Mouse (Mus musculus) embryonic facial prominence, embryonic 12.5 days (tissue): ENCODE measurements around the gene Jsrp1. TPM values are rescaled to one million over a fixed set of nuclear protein-coding genes. Genes with fewer than 3 reads are reported as not detected.
A peak's percentile ranks its signal among the peaks of the same experiment; 100 is the strongest.

ENCODE experiments used
- ATAC-seq: fragments of 200-750 bp; cut with Nextera tagmentation; 2 replicates; pipeline ENCODE4 v1.8.0; 2017; ENCODE audit not compliant: insufficient number of reproducible peaks, insufficient read depth, low FRiP score, low TSS enrichment
- H3K27ac ChIP-seq: fragments of 300-500 bp; sonication (generic); 2 replicates; pipeline ENCODE4 v1.5.1; 2016; ENCODE audit warnings: mild to moderate bottlenecking
- H3K27me3 ChIP-seq: fragments of 300-500 bp; sonication (generic); 2 replicates; pipeline ENCODE4 v1.6.1; 2016; ENCODE audit warnings: mild to moderate bottlenecking, moderate library complexity
- H3K36me3 ChIP-seq: fragments of 300-500 bp; sonication (generic); 2 replicates; pipeline ENCODE4 v1.6.1; 2016; ENCODE audit warnings: mild to moderate bottlenecking
- H3K4me1 ChIP-seq: fragments of 300-500 bp; sonication (generic); 2 replicates; pipeline ENCODE4 v1.6.1; 2016
- H3K4me2 ChIP-seq: fragments of 300-500 bp; sonication (generic); replicated peaks from 2 replicates; pipeline ENCODE4 v1.6.1; 2016; ENCODE audit warnings: mild to moderate bottlenecking, moderate library complexity
- H3K4me3 ChIP-seq: fragments of 300-500 bp; sonication (generic); 2 replicates; pipeline ENCODE4 v1.5.1; 2016; ENCODE audit warnings: mild to moderate bottlenecking
- H3K9ac ChIP-seq: fragments of 300-500 bp; sonication (generic); 2 replicates; pipeline ENCODE4 v1.6.1; 2016; ENCODE audit warnings: mild to moderate bottlenecking, moderate library complexity
- H3K9me3 ChIP-seq: fragments of 300-500 bp; sonication (generic); 2 replicates; pipeline ENCODE4 v1.6.1; 2016; ENCODE audit warnings: mild to moderate bottlenecking, moderate library complexity
- WGBS: fragments of 180-500 bp; shearing (Covaris S2); methylation state at CpG from one replicate; pipeline ENCODE4 v1.1.7; 2016; 5-methylcytosine and 5-hydroxymethylcytosine counted together
- polyA plus RNA-seq: library from polyadenylated mRNA; unstranded; fragments of >200 nt; fragmentation: Nextera tagmentation; extraction: Ambion mirVana; gene quantifications from 2 replicates; pipeline ENCODE4 v1.2.1, GENCODE M21; 2016

Gene Jsrp1
- polyA plus RNA-seq: 1.6 and 1.8 TPM in 2 replicates

GRCm38 (mm10) chr10:80813366-80813765 is at the start of gene Jsrp1:
Jsrp1 (minus strand) TSS chr10:80813498.
- Histone ChIP-seq H3K4me2 (no peak within 1 kb of the TSS), H3K36me3 (no peaks in the 10 kb centered on the region), H3K27ac (no peak within 1 kb of the TSS), H3K9ac (no peak within 1 kb of the TSS), H3K27me3 (peaks cover 30% of the 10 kb centered on the region), H3K4me3 (no peak within 1 kb of the TSS), H3K4me1 (peaks cover 14% of the 10 kb centered on the region), H3K9me3 (no peaks in the 10 kb centered on the region)
- no peak for ATAC-seq
- 82% methylated on average over 4 of the region's 4 CpGs for WGBS

- Histone ChIP-seq H3K27me3 (no peaks in the 10 kb centered on the region), H3K4me2 (no peak overlapping the region), H3K36me3 (peaks cover 50% of the 10 kb centered on the region), H3K9me3 (no peaks in the 10 kb centered on the region), H3K4me1 (peaks cover 5% of the 10 kb centered on the region; the same call in 1 of the 2 replicates), H3K4me3 (no peak overlapping the region), H3K9ac (no peak overlapping the region), H3K27ac (no peak overlapping the region)
- 91% methylated on average over 5 of the region's 5 CpGs for WGBS
- ATAC-seq: no peak
These were observed 49.0 kb upstream of the Jsrp1 start for GRCm38 (mm10) chr10:80862305-80862704.

GRCm38 (mm10) chr10:80858350-80858935 is 45.1 kb upstream of the Jsrp1 start:
- 82% methylated on average over 7 of the region's 7 CpGs for WGBS
- H3K36me3 ChIP-seq: peaks cover 22% of the 10 kb centered on the region
- no peak overlapping the region for H3K4me3 ChIP-seq
- no peak for ATAC-seq
- no peaks in the 10 kb centered on the region for H3K9me3 ChIP-seq
- H3K4me1 ChIP-seq: peaks cover 33% of the 10 kb centered on the region
- H3K4me2 ChIP-seq: no peak overlapping the region
- H3K27me3 ChIP-seq: no peaks in the 10 kb centered on the region
- 0 out of 2 replicates have a peak overlapping the region, but pooled peaks have one; percentile 60 for H3K27ac ChIP-seq
- H3K9ac ChIP-seq: peak overlapping the region; percentile 44; the same call in 1 of the 2 replicates

GRCm38 (mm10) chr10:80857848-80858247 is 44.5 kb upstream of the Jsrp1 start:
- H3K36me3 ChIP-seq: peaks cover 21% of the 10 kb centered on the region
- peak overlapping the region; percentile 60 for H3K27ac ChIP-seq
- H3K4me2 ChIP-seq: 0 out of 2 replicates have a peak overlapping the region, but pooled peaks have one; percentile 9

GRCm38 (mm10) chr10:80857386-80857785 is 44.1 kb upstream of the Jsrp1 start:
- Histone ChIP-seq H3K4me2 (peak overlapping the region; percentile 98; the same call in 1 of the 2 replicates), H3K27me3 (no peaks in the 10 kb centered on the region), H3K27ac (peak overlapping the region; percentile 60), H3K36me3 (peaks cover 19% of the 10 kb centered on the region), H3K4me3 (no peak overlapping the region), H3K9ac (peak overlapping the region; percentile 44), H3K9me3 (no peaks in the 10 kb centered on the region), H3K4me1 (peaks cover 34% of the 10 kb centered on the region)
- ATAC-seq: no peak
- 32% methylated on average over 8 of the region's 8 CpGs for WGBS

More at GRCm38 (mm10) chr10:80857848-80858247, 44.5 kb upstream of the Jsrp1 start:
- H3K4me1 ChIP-seq: peaks cover 34% of the 10 kb centered on the region
- H3K27me3 ChIP-seq: no peaks in the 10 kb centered on the region
- no peaks in the 10 kb centered on the region for H3K9me3 ChIP-seq
- peak overlapping the region; percentile 44 for H3K9ac ChIP-seq
- no peak overlapping the region for H3K4me3 ChIP-seq
- no peak for ATAC-seq
- 53% methylated on average over 3 of the region's 3 CpGs for WGBS

- Histone ChIP-seq H3K36me3 (peaks cover 19% of the 10 kb centered on the region), H3K4me3 (0 out of 2 replicates have a peak overlapping the region, but pooled peaks have one; percentile 87), H3K27ac (0 out of 2 replicates have a peak overlapping the region, but pooled peaks have one; percentile 38), H3K9me3 (no peaks in the 10 kb centered on the region), H3K27me3 (no peaks in the 10 kb centered on the region), H3K9ac (peak overlapping the region; percentile 84), H3K4me2 (peak overlapping the region; percentile 98; the same call in 1 of the 2 replicates), H3K4me1 (peaks cover 34% of the 10 kb centered on the region)
- no peak for ATAC-seq
- WGBS: 59% methylated on average over 5 of the region's 5 CpGs
These were observed 43.6 kb upstream of the Jsrp1 start for GRCm38 (mm10) chr10:80856908-80857307.

- no peak for ATAC-seq
- H3K27ac ChIP-seq: peak overlapping the region; percentile 38; the same call in 1 of the 2 replicates
- peaks cover 34% of the 10 kb centered on the region for H3K4me1 ChIP-seq
- H3K4me3 ChIP-seq: peak overlapping the region; percentile 87
- H3K9me3 ChIP-seq: no peaks in the 10 kb centered on the region
- H3K27me3 ChIP-seq: no peaks in the 10 kb centered on the region
- H3K9ac ChIP-seq: peak overlapping the region; percentile 84
- H3K36me3 ChIP-seq: peaks cover 19% of the 10 kb centered on the region
- H3K4me2 ChIP-seq: peak overlapping the region; percentile 98
- WGBS: 51% methylated on average over 3 of the region's 3 CpGs
These were observed 43.0 kb upstream of the Jsrp1 start for GRCm38 (mm10) chr10:80856267-80856666.

GRCm38 (mm10) chr10:80855749-80856073 is 42.4 kb upstream of the Jsrp1 start:
- H3K9ac ChIP-seq: peak overlapping the region; percentile 84
- no peak for ATAC-seq
- no peaks in the 10 kb centered on the region for H3K27me3 ChIP-seq
- H3K27ac ChIP-seq: no peak overlapping the region
- H3K9me3 ChIP-seq: no peaks in the 10 kb centered on the region
- H3K4me1 ChIP-seq: peaks cover 34% of the 10 kb centered on the region
- peaks cover 24% of the 10 kb centered on the region for H3K36me3 ChIP-seq
- 18% methylated on average over 11 of the region's 11 CpGs for WGBS
- peak overlapping the region; percentile 98 for H3K4me2 ChIP-seq
- peak overlapping the region; percentile 87 for H3K4me3 ChIP-seq

- ATAC-seq: peak; percentile 37; the same call in 1 of the 2 replicates
- WGBS: under 1% methylated on average over 81 of the region's 81 CpGs
These were observed 41.8 kb upstream of the Jsrp1 start, which contains the start of the genes Lsm7 and Sppl2b for GRCm38 (mm10) chr10:80854913-80855748. Lsm7 (minus strand) TSS chr10:80855209. Sppl2b (plus strand) TSS chr10:80855275.

GRCm38 (mm10) chr10:80848571-80848970 is 35.3 kb upstream of the Jsrp1 start:
- peaks cover 10% of the 10 kb centered on the region for H3K4me1 ChIP-seq
- no peaks in the 10 kb centered on the region for H3K9me3 ChIP-seq
- H3K4me3 ChIP-seq: no peak overlapping the region
- H3K36me3 ChIP-seq: peaks cover 26% of the 10 kb centered on the region
- H3K4me2 ChIP-seq: no peak overlapping the region
- ATAC-seq: no peak
- no peak overlapping the region for H3K27ac ChIP-seq
- peaks cover 31% of the 10 kb centered on the region for H3K27me3 ChIP-seq
- 16% methylated on average over 10 of the region's 10 CpGs for WGBS
- H3K9ac ChIP-seq: no peak overlapping the region

More at GRCm38 (mm10) chr10:80854913-80855748, 41.8 kb upstream of the Jsrp1 start, which contains the start of the genes Lsm7 and Sppl2b:
- H3K27me3 ChIP-seq: no peaks in the 10 kb centered on the region
- H3K27ac ChIP-seq: peak within 1 kb of the TSS; percentile 46
- H3K36me3 ChIP-seq: peaks cover 24% of the 10 kb centered on the region
- H3K9ac ChIP-seq: peak within 1 kb of the TSS; percentile 84
- H3K4me1 ChIP-seq: peaks cover 34% of the 10 kb centered on the region
- no peaks in the 10 kb centered on the region for H3K9me3 ChIP-seq
- H3K4me2 ChIP-seq: peak within 1 kb of the TSS; percentile 98
- H3K4me3 ChIP-seq: peak within 1 kb of the TSS; percentile 87

- ATAC-seq: no peak
- Histone ChIP-seq H3K9me3 (no peaks in the 10 kb centered on the region), H3K9ac (no peak overlapping the region), H3K27me3 (peaks cover 52% of the 10 kb centered on the region), H3K4me3 (no peak overlapping the region), H3K4me2 (no peak overlapping the region), H3K27ac (no peak overlapping the region), H3K4me1 (peaks cover 10% of the 10 kb centered on the region), H3K36me3 (0 out of 2 replicates have a peak, but pooled peaks cover 2% of the 10 kb centered on the region)
- whole genome bisulfite sequencing: 84% methylated on average over 12 of the region's 12 CpGs
These were observed 32.4 kb upstream of the Jsrp1 start for GRCm38 (mm10) chr10:80845732-80846131.
